Mouse (Mus musculus): ENCODE measurements around the gene Dph1.

The Dph1 gene

DNA sequence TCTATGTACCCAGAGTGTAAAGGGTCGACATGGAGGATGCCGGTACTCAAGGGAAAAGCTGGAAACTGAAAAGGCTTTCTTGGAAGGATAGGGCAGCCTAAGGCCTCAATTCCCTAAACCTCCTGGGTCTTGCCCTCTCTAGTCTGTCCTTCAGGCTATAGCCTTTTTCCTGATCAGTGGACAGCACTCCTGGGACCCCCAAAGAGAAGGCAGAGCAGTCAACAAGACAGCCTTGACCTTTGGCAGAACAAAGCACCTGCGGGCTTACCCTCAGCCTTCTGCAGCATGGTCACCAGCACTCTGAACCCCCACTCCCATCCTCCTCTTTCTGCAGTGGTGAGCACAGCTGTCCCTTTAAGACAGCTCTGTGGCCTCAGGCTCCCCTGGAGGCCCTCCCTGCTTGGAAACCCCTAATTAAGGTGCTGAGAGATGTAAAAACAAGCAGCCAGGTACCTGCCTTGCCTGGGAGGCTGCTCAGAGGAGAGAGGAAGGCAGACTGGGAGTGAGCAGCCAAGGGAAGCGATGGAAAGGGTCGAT is at the start of gene Dph1:
Gene Dph1 (minus strand): TSS at position 337 of the 537 bp plus-strand sequence.
- no peak for DNase-seq (ENCODE audit: low spot score)

DNA sequence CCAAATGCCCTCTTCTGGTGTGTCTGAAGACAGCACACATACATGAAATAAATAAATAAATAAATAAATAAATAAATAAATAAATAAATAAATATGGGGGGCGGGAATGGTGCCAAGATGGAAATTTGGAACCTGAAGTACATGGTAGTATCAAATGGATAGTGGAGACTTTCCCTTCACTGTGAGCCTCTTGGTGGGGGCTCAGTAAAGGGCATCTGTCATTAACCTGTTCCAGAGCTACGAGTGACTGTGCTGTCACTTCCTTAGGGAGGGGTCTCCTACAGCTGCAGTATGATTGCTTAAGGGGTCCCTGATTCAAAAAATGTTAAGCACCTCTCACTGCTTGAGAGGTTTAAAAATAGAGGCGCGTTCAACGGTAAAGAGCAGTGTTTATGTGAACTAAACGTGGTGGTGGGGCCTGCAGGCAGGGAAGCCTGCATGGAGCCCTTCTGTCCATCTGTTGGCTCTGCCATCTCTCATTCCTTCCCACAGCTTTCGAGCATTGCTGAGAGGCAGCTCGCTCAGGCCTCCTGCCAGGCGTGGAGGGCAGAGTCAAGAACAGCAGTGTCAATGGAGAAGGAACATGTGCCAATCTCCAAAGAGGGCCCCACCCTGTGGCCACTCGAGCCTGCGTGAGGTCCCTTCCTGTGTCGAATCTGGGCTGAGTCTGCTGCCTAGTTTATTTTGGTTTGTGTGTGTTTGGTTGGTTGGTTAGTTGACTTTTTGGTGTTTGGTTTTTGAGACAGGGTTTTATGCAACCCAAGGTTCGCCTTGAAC is 49.3 kb upstream of the Dph1 start:
- DNase-seq (ENCODE audit: low spot score) = peak; percentile 10

DNA sequence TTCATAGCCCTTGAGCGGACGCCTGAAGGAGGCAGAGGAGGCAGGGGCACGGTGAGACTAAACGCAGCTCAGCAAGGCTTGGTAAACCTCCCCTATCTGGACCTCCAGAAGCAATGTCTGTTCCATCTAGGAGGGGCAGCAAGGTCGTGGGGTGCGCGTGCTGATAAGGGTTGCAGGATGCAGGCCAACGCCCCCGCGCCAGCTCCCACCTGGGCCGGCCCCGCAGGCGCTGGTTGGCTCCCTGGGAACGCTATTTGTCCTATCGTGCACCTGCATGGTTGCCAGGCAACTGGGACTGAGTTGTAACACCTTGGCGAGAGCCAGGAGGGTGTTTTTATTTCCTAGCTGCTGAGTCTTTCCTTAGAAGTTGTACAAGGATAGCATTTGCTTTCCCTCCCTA is 43.7 kb upstream of the Dph1 start:
- no peak for DNase-seq (ENCODE audit: low spot score)

DNA sequence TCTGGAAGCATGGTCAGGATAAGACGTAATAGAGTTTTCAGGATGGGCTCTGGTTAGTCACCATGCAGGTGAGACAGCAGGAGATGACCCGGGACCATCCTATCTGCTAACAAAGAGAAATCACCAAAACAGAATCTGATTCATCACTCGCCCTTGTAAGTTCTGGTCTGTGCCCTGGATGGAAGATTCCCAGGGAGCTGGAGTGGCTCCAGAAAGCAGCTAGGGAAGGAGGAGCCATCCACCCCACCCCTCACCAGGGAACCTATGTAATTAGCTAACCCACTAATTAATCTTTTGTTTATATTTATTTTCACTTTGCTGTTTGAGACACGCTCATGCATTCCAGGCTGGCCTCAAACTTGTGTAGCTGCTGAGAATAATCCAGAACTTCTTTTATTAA is 41.4 kb upstream of the Dph1 start:
- DNase-seq (ENCODE audit: low spot score) = no peak

DNA sequence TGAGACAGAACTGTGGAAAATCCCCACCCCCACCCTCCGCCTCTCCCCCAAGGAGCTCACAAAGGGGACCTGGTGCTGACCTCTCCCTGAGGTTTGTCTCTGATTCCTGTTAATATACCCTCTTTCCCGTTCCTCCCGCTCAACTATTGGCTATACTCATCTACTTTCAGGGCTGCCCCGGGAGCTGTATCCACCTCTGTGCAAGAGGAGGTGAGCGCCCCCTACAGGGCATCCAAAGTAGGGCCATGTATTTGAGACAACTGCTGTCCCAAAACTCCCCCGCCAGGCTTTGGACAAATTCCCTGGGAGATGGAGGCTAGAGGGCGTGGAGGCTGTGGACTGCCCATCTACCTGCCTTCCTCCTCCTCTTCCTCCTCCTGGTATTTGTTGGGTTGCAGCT is 40.7 kb upstream of the Dph1 start:
- peak; percentile 52 for DNase-seq (ENCODE audit: low spot score)

DNA sequence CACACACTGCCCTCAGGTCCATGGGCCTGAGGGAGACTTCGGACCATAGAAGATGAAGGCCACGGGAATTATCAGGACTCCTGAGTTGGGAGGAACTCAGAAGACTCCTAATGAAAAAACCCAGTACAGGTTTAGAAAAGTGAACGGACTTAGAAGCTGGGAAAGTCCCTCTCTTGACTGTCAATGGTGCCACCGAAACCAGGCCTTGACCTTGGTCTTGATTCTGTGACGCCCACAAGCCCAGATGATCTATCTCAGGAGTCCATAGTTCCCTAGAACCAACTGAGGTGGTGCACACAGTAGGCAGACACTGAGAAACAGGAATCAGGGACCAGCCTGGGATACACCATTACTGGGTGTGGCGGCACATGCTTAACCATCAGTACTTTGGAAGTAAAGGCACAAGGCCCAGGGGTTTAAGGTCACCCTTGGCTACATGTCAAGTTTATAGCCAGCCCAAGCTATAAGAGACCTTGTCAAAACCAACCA is 39.3 kb upstream of the Dph1 start:
- no peak for DNase-seq (ENCODE audit: low spot score)

DNA sequence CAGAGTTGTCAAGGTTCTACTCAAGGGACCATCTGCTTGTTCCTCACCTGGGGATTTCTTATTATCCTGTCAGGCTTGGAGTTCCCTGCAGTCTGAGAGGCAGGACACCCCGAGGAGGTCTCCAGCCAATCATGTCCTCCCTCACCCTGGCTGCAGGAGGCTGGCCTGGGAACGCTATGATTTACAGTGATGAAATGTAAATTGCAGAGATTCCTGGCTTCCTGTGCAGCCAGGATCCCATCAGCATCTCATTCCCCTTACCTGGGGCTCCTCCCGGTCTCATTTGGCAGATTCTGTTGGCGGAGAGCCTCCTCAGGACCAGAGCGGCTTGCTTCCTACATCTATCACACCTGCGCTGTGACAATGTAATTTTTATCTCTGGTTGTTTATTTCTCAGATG is 38.2 kb upstream of the Dph1 start:
- DNase-seq (ENCODE audit: low spot score) = no peak

DNA sequence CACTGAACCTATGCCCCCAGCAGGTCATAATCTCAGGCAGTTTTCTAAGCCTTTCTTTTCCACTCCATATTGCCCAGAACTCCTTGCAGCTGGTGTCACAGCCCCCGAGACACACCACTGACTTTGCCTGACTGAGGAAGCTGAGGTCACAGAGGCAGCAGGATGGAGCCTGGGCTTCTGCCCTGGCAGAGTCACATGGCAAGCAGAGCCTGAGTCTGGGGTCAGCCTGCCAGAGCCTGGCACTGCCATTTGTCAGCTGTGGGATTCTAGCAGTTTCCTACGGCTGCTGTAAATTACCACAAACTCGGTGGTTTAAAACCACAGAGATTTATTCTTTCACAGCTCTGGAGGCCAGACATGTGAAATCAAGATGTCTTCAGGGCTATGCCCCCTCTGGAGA is 36.6 kb upstream of the Dph1 start:
- DNase-seq (ENCODE audit: low spot score) = peak; percentile 18

DNA sequence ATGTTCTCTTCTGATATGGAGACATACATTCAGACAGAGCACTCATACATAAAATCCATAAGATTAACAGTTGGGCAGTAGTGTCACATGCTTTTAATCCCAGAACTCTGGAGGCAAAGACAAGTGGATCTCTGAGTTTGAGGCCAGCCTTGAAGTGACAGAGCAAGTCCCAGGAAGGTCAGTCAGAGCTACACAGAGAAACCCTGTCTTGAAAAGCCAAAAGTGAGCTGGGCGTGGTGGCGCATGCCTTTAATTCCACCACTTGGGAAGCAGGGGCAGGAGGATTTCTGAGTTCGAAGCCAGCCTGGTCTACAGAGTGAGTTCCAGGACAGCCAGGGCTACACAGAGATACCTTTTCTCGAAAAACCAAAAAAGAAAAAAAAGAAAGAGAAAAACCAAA is 33.8 kb upstream of the Dph1 start:
- DNase-seq (ENCODE audit: low spot score) = no peak

DNA sequence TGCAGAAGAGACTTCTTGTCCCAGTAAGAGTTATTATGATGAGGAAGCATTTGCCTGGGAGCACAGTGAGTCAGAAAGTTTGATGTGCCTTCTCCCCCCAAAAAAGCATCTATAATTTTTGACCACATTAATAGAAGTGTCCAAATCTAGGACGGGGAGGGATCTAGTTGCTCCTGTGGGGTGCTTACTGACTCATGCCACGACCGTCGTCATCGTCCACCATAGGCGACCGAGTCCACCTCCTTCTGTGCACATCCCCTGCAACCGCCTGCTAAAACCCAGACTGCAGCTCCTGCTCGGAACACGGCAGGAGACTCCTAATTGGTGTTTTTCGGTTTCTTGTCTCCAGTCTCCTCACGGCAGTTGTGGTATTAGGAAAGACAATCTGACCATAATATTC is 33.0 kb upstream of the Dph1 start:
- DNase-seq (ENCODE audit: low spot score) = no peak

DNA sequence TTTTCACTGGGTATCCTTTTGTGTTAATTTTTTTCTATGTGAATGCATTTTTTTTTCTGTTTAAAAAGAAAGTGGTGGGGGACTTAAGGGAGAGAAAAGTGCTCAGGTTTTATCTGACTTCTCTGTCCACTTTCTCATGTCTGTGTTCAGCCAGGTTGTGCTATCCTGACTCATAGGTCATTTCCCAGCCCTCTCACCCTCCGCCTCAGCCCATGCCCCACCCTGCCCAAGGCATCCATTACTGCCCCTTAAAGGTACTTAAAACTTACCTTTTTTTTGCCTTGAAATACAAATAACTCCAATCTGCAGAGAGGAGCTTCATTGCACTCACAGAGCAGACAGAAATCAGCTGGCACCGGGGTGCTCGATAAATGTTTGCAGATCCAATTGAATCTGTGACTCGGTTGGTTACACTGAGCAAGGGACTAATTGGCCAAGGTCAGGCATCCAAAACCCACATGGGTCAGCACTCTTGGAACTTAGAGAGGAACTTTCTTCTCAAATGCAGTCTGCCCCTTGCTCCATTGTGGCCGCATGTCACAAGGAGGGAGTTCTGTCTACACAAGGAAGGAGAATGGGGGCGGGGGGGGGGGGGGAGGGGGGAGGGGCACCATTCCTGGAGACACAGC is 29.6 kb upstream of the Dph1 start:
- no peak for DNase-seq (ENCODE audit: low spot score)

DNA sequence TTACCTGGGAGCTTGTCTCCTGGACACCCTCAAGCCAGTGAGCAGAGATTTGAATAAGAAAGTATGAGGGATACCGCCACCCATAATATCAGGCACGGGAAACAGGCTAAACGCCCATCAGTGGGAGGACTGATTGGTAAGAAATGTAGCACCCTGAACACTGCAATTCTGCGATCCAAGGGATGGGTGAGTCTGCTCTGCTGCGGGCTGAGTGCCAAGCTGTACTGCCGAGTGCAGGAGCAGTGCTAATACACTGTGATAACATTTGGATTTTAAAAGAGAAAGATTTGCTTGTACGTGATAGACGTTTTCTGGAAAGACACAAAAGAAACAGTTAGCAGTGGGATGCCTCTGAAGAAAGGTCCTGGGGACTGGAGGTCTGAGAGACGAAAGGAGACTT is 29.1 kb upstream of the Dph1 start:
- no peak for DNase-seq (ENCODE audit: low spot score)

DNA sequence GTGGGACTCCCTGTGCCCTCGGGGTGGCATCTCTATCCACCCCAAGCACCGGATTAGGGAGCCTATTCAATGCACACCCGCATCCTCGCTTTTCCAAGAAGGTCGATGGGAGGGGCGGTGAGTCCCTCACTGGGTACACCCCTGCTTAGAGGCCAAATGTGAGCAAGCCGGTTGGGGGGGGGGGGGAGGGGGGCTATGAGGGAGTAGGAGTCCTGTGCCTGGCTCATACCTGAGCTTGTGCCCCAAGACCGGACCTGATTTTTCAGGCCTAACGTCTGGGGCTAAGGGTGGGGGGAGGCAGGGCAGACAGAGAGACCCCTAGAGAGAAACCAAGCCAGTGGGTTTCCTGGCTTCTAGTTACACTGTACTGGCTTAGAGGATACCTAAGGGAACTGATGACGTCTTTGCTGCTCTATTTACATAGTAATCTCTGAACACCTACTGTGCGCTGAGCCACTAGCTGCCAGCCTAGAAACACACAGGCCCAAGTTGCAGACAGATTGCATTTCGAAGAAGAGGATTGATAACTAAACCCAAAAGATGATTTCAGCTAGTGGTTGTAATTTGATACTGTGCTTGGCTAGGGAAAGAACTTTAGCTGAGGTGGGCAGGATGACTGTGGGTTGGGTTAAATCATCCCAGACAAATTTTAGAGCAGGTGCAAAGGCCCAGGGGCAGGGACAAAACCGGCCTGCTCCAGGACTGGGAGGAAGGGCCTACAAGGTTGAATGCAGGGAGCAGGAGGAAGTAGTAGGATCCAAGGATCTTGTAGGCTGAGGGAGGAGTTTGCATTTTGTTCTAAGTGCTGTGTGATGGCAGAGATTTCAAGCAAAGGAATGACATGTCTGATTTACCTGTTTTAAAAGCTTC is 23.3 kb upstream of the Dph1 start:
- DNase-seq (ENCODE audit: low spot score) = no peak

DNA sequence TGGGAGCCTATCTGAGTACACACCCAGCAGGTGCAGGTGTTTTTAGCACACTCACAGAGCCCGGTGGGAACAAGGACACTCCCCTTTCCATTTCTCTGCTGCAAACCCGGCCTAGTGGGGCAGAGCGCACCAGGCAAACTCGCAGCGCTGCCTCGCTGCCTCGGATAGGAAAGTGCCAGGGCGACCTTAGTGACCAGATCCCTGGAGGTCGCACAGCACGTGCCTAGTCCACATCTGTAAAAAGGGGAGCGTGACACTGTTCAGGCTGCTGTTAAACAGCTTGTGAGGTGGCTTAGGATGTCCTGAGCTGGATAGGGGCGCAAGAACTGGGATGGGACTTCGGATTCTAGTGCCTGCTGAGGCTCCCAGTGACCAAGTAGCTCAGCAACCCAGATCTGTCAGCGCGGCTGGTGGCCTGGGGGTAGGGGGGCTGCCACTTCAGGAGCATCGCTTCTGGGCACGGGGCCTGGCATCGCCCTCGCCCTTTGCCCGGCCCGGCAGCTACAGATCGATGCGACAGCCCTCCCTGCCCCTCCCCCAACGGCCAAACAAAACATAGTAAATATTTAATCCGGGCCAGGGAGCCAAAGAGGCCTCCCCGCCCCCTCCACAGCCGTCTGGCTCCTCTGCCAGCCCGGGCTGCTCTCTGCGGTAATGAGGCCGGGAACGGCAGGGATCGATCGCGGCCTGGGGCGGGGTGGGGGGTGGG is 22.5 kb upstream of the Dph1 start:
- no peak for DNase-seq (ENCODE audit: low spot score)

DNA sequence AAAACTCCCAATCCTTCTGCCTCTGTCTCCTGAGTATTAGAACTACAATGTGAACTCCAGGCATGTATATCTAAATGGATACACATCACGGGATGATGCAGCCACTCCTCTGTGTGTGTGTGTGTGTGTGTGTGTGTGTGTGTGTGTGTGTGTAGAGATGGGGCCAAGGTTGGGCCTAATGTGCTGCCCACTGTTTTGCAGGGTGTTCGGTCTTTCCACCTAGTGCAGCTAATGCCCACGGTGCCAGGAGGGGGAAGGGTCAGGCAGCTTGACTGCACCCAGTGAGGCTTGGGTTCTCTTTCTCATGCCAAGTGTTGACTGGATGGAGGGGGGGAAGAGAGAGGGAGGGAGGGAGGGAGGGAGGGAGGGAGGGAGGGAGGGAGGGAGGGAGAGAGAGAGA is 21.8 kb upstream of the Dph1 start:
- DNase-seq (ENCODE audit: low spot score) = no peak

DNA sequence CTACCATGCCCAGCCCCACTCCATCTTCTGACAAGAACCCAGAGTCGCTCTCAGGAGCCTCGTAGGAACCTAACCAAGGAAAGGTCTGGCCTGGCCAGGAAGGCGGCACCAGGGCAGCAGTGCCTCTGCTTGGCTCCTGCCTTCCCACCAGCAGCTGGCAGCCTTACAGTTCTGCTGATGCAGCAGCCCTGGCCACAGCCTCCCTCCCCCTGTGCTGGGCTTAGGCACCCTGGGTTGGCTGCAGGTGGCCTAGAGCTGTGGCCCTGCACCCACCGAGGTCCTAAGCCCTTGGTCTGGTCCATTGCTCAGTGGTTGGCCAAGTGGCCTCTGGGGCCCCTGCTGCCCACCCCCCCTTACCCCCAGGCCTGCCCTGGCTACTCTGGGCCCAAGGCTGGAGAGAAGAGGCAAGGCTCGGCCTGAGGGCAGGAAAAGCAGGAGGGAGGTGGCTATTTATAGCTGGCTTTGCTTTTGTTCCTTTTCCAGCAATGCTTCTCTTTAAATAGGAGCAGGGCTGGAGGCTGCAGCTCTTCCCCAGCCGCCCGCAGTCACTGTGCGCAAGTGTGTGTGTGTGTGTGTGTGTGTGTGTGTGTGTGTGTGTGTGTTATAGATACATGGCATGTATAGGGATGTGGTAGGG is 21.1 kb upstream of the Dph1 start:
- no peak for DNase-seq (ENCODE audit: low spot score)

DNA sequence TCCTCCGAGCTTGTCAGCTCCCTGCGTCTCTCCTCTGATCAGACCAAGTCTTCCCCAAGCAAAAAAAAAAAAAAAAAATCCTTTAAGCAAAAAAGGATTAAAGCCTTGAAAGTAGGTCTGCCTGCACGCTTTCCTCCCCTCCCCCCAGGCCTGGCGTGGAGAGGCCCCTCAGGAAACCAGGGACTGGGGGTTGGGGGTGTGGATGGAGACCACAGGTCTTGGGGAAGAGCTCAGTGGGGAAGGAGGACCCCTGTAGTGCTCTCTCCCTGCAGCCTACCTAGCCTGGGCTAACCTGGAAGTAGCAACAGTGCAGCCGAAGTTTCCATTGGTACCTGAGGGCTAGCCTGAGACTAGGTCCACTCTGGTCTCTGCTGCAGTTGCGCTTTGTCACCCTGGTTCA is 19.7 kb upstream of the Dph1 start:
- DNase-seq (ENCODE audit: low spot score) = no peak

DNA sequence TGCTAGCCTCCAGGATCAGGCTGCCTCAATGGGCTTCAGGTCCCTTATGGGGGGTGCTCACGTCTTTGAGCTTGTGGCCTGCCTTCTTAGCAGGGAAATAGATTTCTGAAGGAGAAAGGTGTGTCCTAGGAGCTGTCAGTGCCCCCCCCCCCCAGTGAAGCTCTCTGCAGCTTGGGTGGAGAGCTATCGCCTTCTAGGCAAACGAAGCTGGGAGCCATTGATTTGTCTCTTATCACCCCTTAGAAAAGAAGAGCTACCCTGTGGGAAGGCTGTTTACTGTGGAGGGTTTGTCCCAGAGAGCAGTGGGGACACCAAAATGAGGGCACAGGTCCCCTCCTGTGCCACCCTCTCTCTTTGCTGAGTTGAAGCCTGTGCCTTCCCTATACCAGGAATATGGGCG is 19.1 kb upstream of the Dph1 start:
- no peak for DNase-seq (ENCODE audit: low spot score)

DNA sequence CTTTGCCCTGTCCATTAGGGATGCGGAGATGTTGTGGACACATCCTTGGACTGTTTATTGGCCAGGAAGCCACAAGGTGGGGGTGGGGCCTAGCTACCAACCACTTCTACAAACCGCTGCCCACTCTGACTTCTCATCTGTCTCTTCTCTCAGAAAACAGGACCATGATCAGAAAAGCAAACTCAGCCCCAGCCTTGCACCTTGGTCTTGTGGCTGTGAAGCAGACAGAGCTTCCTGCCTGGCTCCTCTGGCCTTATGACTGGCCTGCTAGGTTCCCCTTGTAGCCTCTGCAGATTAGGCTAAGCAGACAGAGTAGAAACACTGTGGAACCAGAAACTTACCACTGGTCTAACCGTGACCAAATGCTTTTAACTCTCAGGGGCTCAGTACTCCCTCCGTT is 18.3 kb upstream of the Dph1 start:
- DNase-seq (ENCODE audit: low spot score) = no peak

DNA sequence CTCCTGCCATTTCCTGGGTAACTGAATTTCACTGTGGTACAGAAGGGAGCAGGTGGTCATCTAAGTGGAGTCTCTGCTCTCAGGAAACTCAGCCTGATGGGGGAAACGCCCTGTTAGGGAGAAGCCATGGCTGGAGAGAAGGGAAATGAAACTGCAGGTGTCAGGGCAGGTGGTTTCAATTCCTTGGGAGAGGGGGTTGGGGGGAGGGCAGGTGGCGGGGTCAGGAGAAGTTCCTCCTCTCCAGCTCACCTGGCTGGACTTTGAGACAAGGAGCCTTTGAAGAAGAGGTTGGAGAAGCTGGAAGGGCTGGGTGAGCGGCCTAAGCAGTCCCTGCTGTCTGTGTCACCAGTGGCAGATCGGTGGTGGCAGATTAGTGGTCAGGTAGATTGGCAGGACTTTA is 15.3 kb upstream of the Dph1 start:
- no peak for DNase-seq (ENCODE audit: low spot score)

DNA sequence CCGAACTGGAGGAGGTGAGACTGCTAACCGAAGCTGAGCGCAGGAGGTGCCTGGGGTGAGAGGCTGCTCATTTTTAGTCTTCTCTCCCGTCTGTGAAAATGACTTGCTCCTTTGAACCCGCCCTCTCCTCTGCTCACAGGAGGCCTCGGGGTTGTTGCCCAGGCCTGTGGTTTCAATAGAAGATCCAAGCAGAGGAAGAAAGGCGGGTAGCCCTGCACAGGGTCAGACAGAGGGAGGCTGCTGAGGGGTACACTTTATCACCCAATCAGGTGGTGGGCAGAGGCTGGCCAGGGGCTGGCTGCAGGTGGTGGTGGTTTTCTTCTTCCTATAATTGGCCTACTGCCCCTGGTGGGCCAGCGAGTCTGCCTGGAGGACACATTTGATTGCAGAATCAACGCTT is 13.4 kb upstream of the Dph1 start:
- DNase-seq (ENCODE audit: low spot score) = peak; percentile 28

DNA sequence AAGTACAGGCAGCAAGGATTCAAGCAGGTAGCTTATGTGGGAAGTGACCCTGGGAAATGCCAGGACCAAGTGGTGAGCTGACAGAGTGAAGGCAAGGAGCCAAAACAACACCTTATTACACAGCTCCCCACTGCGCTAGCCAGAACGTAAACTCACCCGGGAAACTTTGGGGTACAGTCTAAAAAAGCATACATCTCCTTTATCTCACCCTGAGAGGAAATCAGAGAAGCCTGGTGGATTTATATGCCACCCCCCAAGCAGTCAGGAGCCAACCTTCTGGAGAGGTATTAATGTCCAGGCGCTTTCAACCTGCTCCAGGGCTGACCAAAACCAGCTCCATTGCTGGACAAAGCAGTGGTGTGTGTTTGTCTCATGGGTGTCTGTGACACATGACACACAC is 12.9 kb upstream of the Dph1 start:
- DNase-seq (ENCODE audit: low spot score) = no peak
